Mouse (Mus musculus) central nervous system, embryonic 18 days (tissue): ENCODE data around the gene H2-D1. TPM values are rescaled to one million over a fixed set of nuclear protein-coding genes. Genes with fewer than 3 reads are reported as not detected.

Source experiments
- polyA plus RNA-seq: library from polyadenylated mRNA; depleted of rRNA; stranded (reverse); fragments of >200 nt; gene quantifications from 2 replicates; pipeline ENCODE4 v1.2.3, GENCODE M21; 2012; rRNA removed

Gene H2-D1
- polyA plus RNA-seq, result 60.4 and 60.8 TPM in 2 replicates

DNA sequence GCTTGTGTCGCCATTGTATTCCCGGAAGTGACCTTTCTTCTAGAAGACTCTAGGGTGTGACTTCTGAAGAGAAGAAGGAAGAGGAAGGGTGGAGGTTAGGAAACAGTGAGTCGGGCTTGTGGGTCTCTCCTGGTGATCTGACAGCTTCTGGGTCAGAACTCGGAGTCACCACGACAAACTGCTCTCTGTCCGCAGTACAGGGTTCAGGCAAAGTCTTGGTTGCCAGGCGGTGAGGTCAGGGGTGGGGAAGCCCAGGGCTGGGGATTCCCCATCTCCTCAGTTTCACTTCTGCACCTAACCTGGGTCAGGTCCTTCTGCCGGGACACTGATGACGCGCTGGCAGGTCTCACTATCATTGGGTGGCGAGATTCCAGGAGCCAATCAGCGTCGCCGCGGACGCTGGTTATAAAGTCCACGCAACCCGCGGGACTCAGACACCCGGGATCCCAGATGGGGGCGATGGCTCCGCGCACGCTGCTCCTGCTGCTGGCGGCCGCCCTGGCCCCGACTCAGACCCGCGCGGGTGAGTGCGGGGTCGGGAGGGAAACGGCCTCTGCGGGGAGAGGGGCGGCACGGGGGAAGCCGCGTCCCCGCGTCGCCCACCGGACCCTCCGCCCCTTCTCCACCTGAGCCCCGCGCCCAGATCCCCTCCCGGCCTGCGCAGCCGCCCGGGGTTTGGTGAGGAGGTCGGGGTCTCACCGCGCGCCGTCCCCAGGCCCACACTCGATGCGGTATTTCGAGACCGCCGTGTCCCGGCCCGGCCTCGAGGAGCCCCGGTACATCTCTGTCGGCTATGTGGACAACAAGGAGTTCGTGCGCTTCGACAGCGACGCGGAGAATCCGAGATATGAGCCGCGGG lies at the start of gene H2-D1:
Gene H2-D1 (plus strand): TSS at position 67 of the 859 bp plus-strand sequence.

DNA sequence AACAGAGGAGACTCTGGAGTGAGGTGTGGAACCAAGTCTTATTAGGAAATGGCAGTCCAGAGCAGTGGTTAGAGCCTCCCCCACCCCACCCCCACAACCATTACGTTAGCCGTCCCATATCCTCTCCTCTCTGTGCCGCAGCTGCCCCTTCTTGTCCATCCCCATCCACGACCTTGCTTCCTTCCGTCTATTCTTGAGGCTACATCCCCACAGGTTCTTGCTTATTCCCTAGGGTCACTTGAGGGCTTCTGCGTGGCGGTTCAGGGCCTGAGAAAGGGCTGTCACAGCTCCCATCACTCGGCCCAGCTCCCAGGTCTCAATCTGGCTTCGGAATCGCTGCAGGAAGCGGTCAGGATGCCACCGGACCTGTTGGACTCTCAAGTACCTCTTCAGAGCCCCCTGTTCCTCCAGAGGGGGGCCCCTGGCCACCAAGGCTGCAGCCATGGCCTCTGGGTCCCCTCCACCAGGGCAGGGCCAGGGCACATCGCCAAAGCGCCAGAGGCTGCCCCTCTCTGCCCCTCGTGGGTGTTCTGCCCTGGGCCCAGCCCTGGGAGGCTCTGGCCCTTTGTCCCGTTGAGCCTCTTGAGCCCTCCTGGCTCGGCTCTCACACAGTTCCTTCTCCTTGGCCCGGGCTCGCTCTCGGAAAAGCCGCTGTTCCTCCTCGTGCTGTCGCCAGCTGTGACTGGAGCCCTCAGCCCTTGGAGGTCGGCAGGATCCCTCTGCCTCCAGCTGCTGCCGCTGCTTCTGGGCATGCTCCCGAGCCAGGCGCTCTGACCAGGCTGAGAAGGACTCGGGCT lies 42.2 kb upstream of the H2-D1 start, which contains the start of gene Gm16181:
Gene Gm16181 (plus strand): TSS at position 679 of the 797 bp plus-strand sequence.

DNA sequence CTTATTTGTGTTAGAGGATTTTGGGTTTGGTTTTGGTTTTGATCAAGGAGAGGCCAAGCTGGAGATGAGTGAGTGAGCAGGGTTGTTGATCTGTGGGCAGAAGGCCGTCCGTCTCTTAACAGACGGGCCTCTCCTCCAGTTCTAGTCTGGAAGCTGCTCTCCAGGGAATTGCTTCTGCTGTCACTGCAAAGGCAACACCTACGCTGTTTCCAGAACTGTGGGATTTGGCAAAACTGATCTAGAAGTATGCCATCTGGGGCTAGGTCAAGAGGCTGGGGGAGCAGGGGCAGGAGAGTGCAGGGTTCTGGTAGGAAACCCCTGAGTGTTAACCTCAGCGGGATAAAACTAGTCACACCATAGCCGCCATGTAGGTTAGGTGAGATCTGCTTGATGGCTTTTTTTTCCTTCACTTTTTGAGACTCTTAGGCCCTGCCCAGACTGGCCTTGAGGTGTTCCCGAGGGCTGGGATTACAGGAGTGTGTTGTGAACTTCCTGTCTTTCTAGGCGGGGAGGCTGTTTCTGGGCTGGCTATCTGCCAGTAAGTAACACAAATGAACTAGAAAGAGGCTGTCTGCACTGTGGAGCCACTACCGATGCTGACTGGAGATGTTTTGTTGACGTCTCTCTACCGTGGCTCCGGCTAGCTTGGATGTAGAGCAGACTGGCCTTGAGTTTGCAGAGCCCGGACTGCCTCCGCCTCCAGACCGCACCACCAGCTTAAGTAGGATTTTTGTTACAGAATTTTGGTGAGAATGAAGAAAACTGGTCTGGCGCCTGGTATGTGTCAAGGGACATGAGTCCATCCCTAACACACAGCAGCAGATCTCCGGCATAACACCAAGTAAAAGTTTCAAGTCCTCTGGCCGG lies 29.2 kb upstream of the H2-D1 start, which contains the start of gene Atp6v1g2:
Gene Atp6v1g2 (plus strand): TSS at position 547 of the 867 bp plus-strand sequence.

DNA sequence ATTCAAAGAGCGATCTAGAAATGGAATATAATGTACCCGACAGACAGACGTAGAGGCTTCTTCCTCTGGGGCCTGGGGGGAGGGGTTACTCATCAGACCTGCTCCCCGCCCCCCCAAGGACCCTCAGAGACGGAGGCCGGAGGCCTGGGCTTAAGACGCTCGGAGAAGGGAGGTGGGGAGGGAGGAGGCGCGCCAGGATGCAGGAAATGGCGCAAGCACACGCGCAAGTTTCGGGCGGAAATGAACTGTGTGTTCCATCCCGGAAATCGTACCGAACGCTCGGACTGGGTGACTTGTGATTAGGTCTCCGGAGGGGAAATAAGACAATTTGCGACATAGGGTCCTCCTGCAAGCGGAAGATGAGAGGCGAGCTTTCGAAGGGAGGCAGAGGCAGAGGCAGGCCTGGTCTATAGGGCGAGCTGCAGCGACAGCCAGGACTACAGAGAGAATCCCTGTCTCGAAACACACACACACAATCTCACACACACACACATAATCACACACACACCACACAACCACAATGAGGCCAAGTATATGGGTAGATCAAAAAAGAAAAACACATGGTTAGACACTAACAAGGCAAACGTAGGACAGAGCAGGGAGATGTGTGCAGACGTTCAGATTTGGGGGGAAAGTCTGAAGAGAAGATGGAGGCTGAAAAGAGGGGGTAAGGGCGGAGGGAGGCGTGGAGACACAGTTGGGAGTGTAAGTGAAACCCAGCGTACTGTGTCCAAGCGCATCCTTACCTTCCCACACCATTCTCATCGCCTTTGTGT lies 26.7 kb upstream of the H2-D1 start, which contains the start of gene Nfkbil1:
Gene Nfkbil1 (minus strand): TSS at position 179 of the 776 bp plus-strand sequence.

DNA sequence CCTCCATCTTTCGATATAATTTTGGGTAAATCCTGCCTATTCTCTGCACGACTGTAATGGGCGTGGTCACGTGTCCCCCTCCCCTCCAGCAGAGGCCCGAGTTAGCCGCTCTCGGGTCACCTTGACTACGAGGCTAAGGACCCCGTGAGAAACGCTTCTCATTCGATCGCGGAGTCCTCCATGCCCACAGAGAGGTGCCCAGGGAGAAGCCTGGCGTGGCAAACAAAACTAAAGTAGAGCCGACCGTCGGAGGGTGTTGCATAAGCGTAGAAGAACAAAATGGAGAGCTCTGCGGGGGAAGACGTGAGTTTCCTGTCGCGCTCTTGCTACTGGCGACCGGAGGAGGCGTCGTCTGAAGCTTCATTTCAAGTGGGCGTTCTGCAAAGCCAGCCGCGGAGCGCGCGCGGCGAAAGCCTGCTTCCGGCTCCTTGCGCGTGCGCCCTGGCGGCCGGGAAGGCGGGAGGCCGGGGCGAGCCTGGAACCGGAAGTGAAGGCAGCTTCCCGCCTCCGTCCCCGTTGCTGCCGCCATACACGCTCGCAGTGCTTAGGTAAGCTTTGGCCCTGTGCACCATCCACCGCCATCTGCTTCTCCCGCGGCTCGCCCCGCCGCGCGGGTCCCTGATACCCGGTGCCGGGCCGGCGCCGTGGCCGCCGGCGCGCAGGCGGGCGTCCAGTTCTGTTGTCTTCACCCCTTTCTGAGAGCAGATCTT lies 21.1 kb upstream of the H2-D1 start, which contains the start of gene Ddx39b:
Gene Ddx39b (plus strand): TSS at position 442 of the 710 bp plus-strand sequence.

Other genes with a start within 250 kb of the H2-D1 start
- gene Vwa7, start 246.2 kb upstream of the H2-D1 start, polyA plus RNA-seq, result 0.48 TPM in 2 replicates
- gene Sapcd1, start 234.7 kb upstream of the H2-D1 start, polyA plus RNA-seq, result 2.1 and 2.3 TPM in 2 replicates
- gene Msh5, start 216.0 kb upstream of the H2-D1 start, polyA plus RNA-seq, result 2.7 and 3.0 TPM in 2 replicates
- 45.7 and 47.6 TPM in 2 replicates for gene Clic1, start 212.8 kb upstream of the H2-D1 start, polyA plus RNA-seq
- 243 and 254 TPM in 2 replicates for gene Ddah2, start 203.7 kb upstream of the H2-D1 start, polyA plus RNA-seq
- 2.1 TPM in 1 of 2 replicates, not detected in the other for gene Ly6g6c, start 197.3 kb upstream of the H2-D1 start, polyA plus RNA-seq
- 0.03 and 0.10 TPM in 2 replicates for gene Mpig6b, start 196.5 kb upstream of the H2-D1 start, polyA plus RNA-seq
- 6.6 and 10.1 TPM in 2 replicates for gene Ly6g6e, start 185.8 kb upstream of the H2-D1 start, polyA plus RNA-seq
- gene Ly6g6d, start 184.7 kb upstream of the H2-D1 start, polyA plus RNA-seq, result 1.3 and 1.6 TPM in 2 replicates
- 0.09 and 0.19 TPM in 2 replicates for gene Ly6g6f, start 177.1 kb upstream of the H2-D1 start, polyA plus RNA-seq
- 110 and 114 TPM in 2 replicates for gene Abhd16a, start 173.5 kb upstream of the H2-D1 start, polyA plus RNA-seq
- gene Ly6g5c, start 154.5 kb upstream of the H2-D1 start, polyA plus RNA-seq, result not detected in 2 replicates
- 2.3 TPM in 2 replicates for gene Ly6g5b, start 147.3 kb upstream of the H2-D1 start, polyA plus RNA-seq
- gene Gpank1, start 141.3 kb upstream of the H2-D1 start, polyA plus RNA-seq, result 17.4 and 18.3 TPM in 2 replicates
- gene Csnk2b, start 140.7 kb upstream of the H2-D1 start, polyA plus RNA-seq, result 170 and 198 TPM in 2 replicates
- gene D17H6S53E, start 136.4 kb upstream of the H2-D1 start, polyA plus RNA-seq, result 5.2 and 5.6 TPM in 2 replicates
- gene Apom, start 130.7 kb upstream of the H2-D1 start, polyA plus RNA-seq, result 0.65 and 0.84 TPM in 2 replicates
- 237 and 290 TPM in 2 replicates for gene Bag6, start 127.6 kb upstream of the H2-D1 start, polyA plus RNA-seq
- 228 and 250 TPM in 2 replicates for gene Prrc2a, start 97.8 kb upstream of the H2-D1 start, polyA plus RNA-seq
- 3.7 and 3.9 TPM in 2 replicates for gene Aif1, start 86.7 kb upstream of the H2-D1 start, polyA plus RNA-seq
- gene Lst1, start 74.3 kb upstream of the H2-D1 start, polyA plus RNA-seq, result 15.7 and 18.5 TPM in 2 replicates
- gene Ltb, start 68.3 kb upstream of the H2-D1 start, polyA plus RNA-seq, result 0.76 and 0.84 TPM in 2 replicates
- gene Tnf, start 60.7 kb upstream of the H2-D1 start, polyA plus RNA-seq, result 0.05 TPM in 2 replicates
- gene Lta, start 57.4 kb upstream of the H2-D1 start, polyA plus RNA-seq, result 0.57 and 0.62 TPM in 2 replicates
- not detected in 2 replicates for gene Gm16181, start 41.9 kb upstream of the H2-D1 start, polyA plus RNA-seq
- gene Atp6v1g2, start 29.1 kb upstream of the H2-D1 start, polyA plus RNA-seq, result 147 and 148 TPM in 2 replicates
- gene Nfkbil1, start 26.9 kb upstream of the H2-D1 start, polyA plus RNA-seq, result 14.3 and 14.8 TPM in 2 replicates
- 727 and 778 TPM in 2 replicates for gene Ddx39b, start 21.0 kb upstream of the H2-D1 start, polyA plus RNA-seq
- 0.27 and 0.48 TPM in 2 replicates for gene H2-Q1, start 57.7 kb downstream of the H2-D1 start, polyA plus RNA-seq
- gene H2-Q2, start 79.5 kb downstream of the H2-D1 start, polyA plus RNA-seq, result 7.8 and 8.7 TPM in 2 replicates
- 3.3 and 3.5 TPM in 2 replicates for gene H2-Q4, start 116.9 kb downstream of the H2-D1 start, polyA plus RNA-seq
- 1.0 and 1.2 TPM in 2 replicates for gene H2-Q6, start 162.1 kb downstream of the H2-D1 start, polyA plus RNA-seq
- gene H2-Q7, start 176.4 kb downstream of the H2-D1 start, polyA plus RNA-seq, result 3.6 and 4.1 TPM in 2 replicates
- 0.47 and 0.52 TPM in 2 replicates for gene H2-Q10, start 207.4 kb downstream of the H2-D1 start, polyA plus RNA-seq
- 0.12 TPM in 1 of 2 replicates, not detected in the other for gene Pou5f1, start 243.3 kb downstream of the H2-D1 start, polyA plus RNA-seq